Mouse (Mus musculus) erythroblast, embryonic 14.5 days (primary cell): Measurements from ENCODE around the gene Sec14l3.

ENCODE experiments used
- GATA1 ChIP-seq: IDR thresholded peaks from 2 replicates; pipeline ENCODE4 v1.6.1; 2012; ENCODE audit warnings: low read length, inconsistent platforms, mixed read lengths
- TAL1 ChIP-seq: IDR thresholded peaks from 3 replicates; pipeline ENCODE4 v1.6.1; 2012; ENCODE audit warnings: low read length, inconsistent platforms, mixed read lengths

DNA sequence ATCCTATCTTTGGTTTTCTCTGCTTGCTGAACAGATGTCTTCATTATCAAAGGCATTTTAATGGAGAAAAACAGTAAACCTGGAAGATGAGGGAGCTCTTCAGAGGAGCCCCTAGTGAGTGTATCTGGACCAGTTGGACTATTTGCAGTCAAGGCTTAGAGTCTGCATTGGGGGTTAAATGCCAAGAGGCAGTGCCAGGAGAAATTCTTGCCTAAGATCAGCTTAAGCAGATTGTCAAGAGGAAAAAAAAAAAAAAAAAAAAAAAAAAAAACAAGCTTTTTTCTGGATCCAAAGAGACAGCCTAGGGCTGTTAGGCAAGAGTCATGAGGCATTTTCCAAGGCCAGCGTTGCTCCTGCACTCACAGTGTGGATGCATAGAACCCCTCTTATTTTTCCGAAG, 16.9 kb upstream of the Sec14l3 start:
- no peak for TF ChIP-seq TAL1
- no peak for TF ChIP-seq GATA1
